Mouse (Mus musculus) kidney, postnatal 0 days (tissue): ENCODE measurements at regions not wholly inside any gene's neighbourhood (a gene's known extent, or its start where the extent isn't known, plus 50 kb on each side); places are given as distances from the start of the nearest gene placed in this dataset.

ENCODE experiments used
- ATAC-seq: fragments of 200-750 bp; cut with Nextera tagmentation; replicated peaks from 2 replicates; pipeline ENCODE4 v1.8.0; 2017; ENCODE audit warnings: low read depth, moderate number of reproducible peaks, moderate TSS enrichment, moderate library complexity; ENCODE audit not compliant: low FRiP score
- DNase-seq: peaks from one replicate; pipeline ENCODE4 v3.0.0-alpha.2; 2016; ENCODE audit warnings: low spot score
- H3K27ac ChIP-seq: fragments of 300-500 bp; sonication (generic); 2 replicates; pipeline ENCODE4 v1.5.1; 2014; ENCODE audit warnings: mild to moderate bottlenecking
- H3K27me3 ChIP-seq: fragments of 300-500 bp; sonication (generic); 2 replicates; pipeline ENCODE4 v1.6.1; 2014; ENCODE audit warnings: low read length, mixed read lengths; ENCODE audit not compliant: insufficient read depth
- H3K36me3 ChIP-seq: fragments of 300-500 bp; sonication (generic); 2 replicates; pipeline ENCODE4 v1.6.1; 2014; ENCODE audit warnings: low read length, mixed read lengths; ENCODE audit not compliant: insufficient read depth
- H3K4me1 ChIP-seq: fragments of 300-500 bp; sonication (generic); replicated peaks from 2 replicates; pipeline ENCODE4 v1.6.1; 2014; ENCODE audit warnings: antibody characterized with exemption, low read length, mixed read lengths; ENCODE audit not compliant: insufficient read depth
- H3K4me2 ChIP-seq: fragments of 300-500 bp; sonication (generic); 2 replicates; pipeline ENCODE4 v1.6.1; 2014; ENCODE audit warnings: mild to moderate bottlenecking, low read length, moderate library complexity, mixed read lengths
- H3K4me3 ChIP-seq: fragments of 300-500 bp; sonication (generic); replicated peaks from 2 replicates; pipeline ENCODE4 v1.5.1; 2014; ENCODE audit warnings: low read depth, low read length
- H3K9ac ChIP-seq: fragments of 300-500 bp; sonication (generic); 2 replicates; pipeline ENCODE4 v1.6.1; 2014; ENCODE audit warnings: low read depth, low read length
- H3K9me3 ChIP-seq: fragments of 300-500 bp; sonication (generic); replicated peaks from 2 replicates; pipeline ENCODE4 v1.6.1; 2016; ENCODE audit warnings: low read length, inconsistent platforms, mixed read lengths
- CTCF ChIP-seq: IDR thresholded peaks from 2 replicates; pipeline ENCODE4 v1.5.1; 2016; ENCODE audit warnings: antibody characterized with exemption, low read depth, mild to moderate bottlenecking, moderate library complexity
- WGBS: fragments of 180-500 bp; shearing (Covaris S2); extraction: QIAGEN DNeasy Blood & Tissue Kit; methylation state at CpG from one replicate; pipeline ENCODE4 v1.1.7; 2014; 5-methylcytosine and 5-hydroxymethylcytosine counted together

DNA sequence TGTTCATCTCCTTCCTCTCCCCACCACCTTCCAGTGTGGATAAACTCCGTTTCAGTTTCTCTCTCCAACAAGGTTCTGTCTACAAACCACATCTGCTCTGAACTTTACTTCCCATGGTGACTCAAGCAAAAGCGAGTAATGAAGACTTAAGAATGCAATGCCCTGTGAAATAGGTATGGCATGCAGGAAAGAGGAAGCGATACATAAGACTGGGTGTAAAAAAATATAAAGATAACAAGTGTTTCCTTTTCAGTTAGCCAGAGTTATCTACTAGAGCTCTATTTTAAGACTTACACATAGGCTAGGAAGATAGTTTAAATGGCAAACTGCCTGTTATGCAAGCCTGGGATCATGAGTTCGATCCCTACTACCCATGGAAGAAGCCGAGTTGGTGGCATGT, 65.3 kb upstream of the Gls start:
- TF ChIP-seq CTCF: no peak
- H3K9ac ChIP-seq: no peak overlapping the region
- DNase-seq (no peak), ATAC-seq (no peak)
- H3K36me3 ChIP-seq: no peaks in the 10 kb centered on the region
- H3K9me3 ChIP-seq: no peaks in the 10 kb centered on the region
- WGBS: 80% methylated on average over 5 of the region's 5 CpGs
- H3K27ac ChIP-seq: no peak overlapping the region
- no peaks in the 10 kb centered on the region for H3K4me1 ChIP-seq
- H3K27me3 ChIP-seq: no peaks in the 10 kb centered on the region
- H3K4me3 ChIP-seq: no peak overlapping the region
- H3K4me2 ChIP-seq: no peak overlapping the region

DNA sequence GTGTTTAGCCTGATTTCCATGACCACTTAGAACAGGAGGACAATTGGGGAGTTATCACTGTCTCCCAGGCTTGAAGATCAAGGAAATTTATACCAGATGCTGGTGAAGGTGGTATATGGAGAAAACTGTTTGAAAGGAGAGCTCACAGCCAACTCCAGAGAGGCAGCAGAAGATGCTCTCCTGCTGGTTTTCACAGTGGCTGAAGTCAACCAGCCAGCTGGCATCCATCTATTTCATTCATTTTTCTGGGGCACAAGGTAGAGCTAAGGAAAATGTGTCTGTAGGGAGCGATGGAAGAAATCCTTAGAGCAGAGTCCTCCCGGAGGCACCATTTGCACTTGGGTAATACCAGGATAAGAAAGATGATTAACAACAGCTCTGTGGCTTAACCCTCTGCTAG, 63.1 kb upstream of the Gls start:
- H3K27me3 ChIP-seq: no peaks in the 10 kb centered on the region
- no peaks in the 10 kb centered on the region for H3K4me1 ChIP-seq
- no peak for TF ChIP-seq CTCF
- no peak overlapping the region for H3K4me3 ChIP-seq
- H3K9me3 ChIP-seq: no peaks in the 10 kb centered on the region
- H3K9ac ChIP-seq: no peak overlapping the region
- no peak for DNase-seq
- H3K36me3 ChIP-seq: no peaks in the 10 kb centered on the region
- 58% methylated on average over 2 of the region's 2 CpGs for WGBS
- ATAC-seq: no peak
- H3K4me2 ChIP-seq: no peak overlapping the region
- H3K27ac ChIP-seq: no peak overlapping the region

- Histone ChIP-seq H3K27ac (no peak overlapping the region), H3K9ac (no peak overlapping the region), H3K4me2 (no peak overlapping the region), H3K36me3 (no peaks in the 10 kb centered on the region), H3K27me3 (no peaks in the 10 kb centered on the region), H3K9me3 (no peaks in the 10 kb centered on the region), H3K4me3 (no peak overlapping the region), H3K4me1 (no peaks in the 10 kb centered on the region)
- TF ChIP-seq CTCF: no peak
- ATAC-seq (no peak), DNase-seq (no peak)
- WGBS: 49% methylated on average over 2 of the region's 2 CpGs
These were observed 61.5 kb upstream of the Gls start for GRCm38 (mm10) chr1:52294521-52294920.

DNA sequence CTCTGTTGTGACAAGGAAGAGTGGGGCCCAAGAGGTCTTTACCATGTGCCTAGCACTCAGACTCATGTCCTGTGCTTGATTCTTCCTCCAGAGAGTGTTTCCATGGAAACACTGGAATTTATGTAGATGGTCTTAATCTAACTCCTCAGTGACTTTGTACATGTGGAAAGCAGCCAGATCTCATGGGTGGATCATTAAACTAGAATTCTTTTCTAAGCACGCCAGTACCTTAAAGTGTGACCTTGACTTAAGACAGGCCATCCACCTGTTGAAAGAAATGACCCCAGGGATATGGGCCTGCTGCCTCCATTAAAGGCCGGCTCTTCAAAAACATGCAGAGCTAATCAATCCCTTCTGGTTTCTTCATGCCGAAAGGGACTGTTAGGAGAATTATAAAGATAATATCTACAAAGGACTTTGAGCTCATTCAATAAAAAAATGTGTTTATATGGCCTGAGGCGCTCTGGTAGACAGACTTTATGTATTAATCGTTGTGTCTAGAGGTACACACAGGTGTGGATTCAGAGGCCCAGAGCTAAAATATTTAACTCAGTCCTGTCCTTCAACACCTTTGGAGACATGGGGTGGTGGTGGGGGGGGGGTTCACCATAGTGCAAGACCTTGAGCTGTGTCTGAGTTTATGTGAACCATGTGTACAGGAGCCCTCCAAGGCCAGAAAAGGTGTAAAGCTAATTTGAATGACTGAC, 60.5 kb upstream of the Gls start:
- TF ChIP-seq CTCF: no peak
- Histone ChIP-seq H3K27me3 (no peaks in the 10 kb centered on the region), H3K9ac (no peak overlapping the region), H3K27ac (peak overlapping the region; percentile 37; the same call in 1 of the 2 replicates), H3K4me2 (no peak overlapping the region), H3K36me3 (no peaks in the 10 kb centered on the region), H3K9me3 (no peaks in the 10 kb centered on the region), H3K4me1 (no peaks in the 10 kb centered on the region), H3K4me3 (no peak overlapping the region)
- WGBS: 56% methylated on average over 5 of the region's 5 CpGs
- DNase-seq: peak; percentile 36
- ATAC-seq: peak; percentile 83
